ENCODE assay signal across 12 mouse cellular contexts in genomic region chr5:149377253-149377652, GRCm38 (mm10). TPM values are rescaled to one million over a fixed set of nuclear protein-coding genes. Genes with fewer than 3 reads are reported as not detected.
DNase-seq lines count a peak whose midpoint lies in the region; ATAC-seq lines count a peak whose summit lies in the region.
"Had no signal": no experiment of that assay in that cellular context is flagged by ENCODE, and none has a peak within 500 bp of the region (broad histone marks: within the 10 kb centered on the region; RNA-seq: fewer than 3 reads in every experiment).

No protein-coding gene starts in this region.

- no peak overlapping the region for H3K4me2 ChIP-seq in forebrain, embryonic 11.5 days (ENCODE audit: low read depth, low read length, severe bottlenecking)
- H3K4me2 ChIP-seq in forebrain, embryonic 15.5 days (replicated peaks), result no peak overlapping the region
- no peak overlapping the region for H3K4me2 ChIP-seq in hindbrain, embryonic 15.5 days

- no peaks in the 10 kb centered on the region for H3K36me3 ChIP-seq in forebrain, embryonic 11.5 days (ENCODE audit: control insufficient read depth, insufficient read depth, low read length)
- no peaks in the 10 kb centered on the region for H3K36me3 ChIP-seq in forebrain, embryonic 15.5 days
- H3K36me3 ChIP-seq in hindbrain, embryonic 15.5 days, result no peaks in the 10 kb centered on the region

- H3K27ac ChIP-seq in forebrain, embryonic 11.5 days (ENCODE audit: low read depth, low read length), result 0 out of 2 replicates have a peak overlapping the region, but pooled peaks have one; percentile 18
- no peak overlapping the region; the same call in 1 of the 2 replicates for H3K27ac ChIP-seq in forebrain, embryonic 15.5 days (replicated peaks)
- H3K27ac ChIP-seq in hindbrain, embryonic 15.5 days (replicated peaks), result peak overlapping the region; percentile 42; the same call in 1 of the 2 replicates

- ATAC-seq in forebrain, embryonic 11.5 days (replicated peaks; ENCODE audit: low FRiP score), result no peak
- no peak for ATAC-seq in forebrain, embryonic 15.5 days (replicated peaks)
- no peak for ATAC-seq in hindbrain, embryonic 15.5 days (ENCODE audit: low FRiP score, low read depth)
- ATAC-seq: inflammation-experienced regulatory T-cells, adult 6 months had no signal

- 41% methylated on average over 6 of the region's 6 CpGs for WGBS in forebrain, embryonic 11.5 days
- 17% methylated on average over 6 of the region's 6 CpGs for WGBS in forebrain, embryonic 15.5 days
- 24% methylated on average over 6 of the region's 6 CpGs for WGBS in hindbrain, embryonic 15.5 days

- DNase-seq in forebrain, embryonic 11.5 days (ENCODE audit: low spot score), result no peak
- DNase-seq in kidney, postnatal 10 days, result peak; percentile 31
- no peak for DNase-seq in kidney, postnatal 36 days
- peak; percentile 70 for DNase-seq in NIH3T3 (ENCODE audit: low read depth)
- DNase-seq in adrenal gland, adult 8-10 months, result no peak
- no peak for DNase-seq in cerebellum, adult 9-10 months
- DNase-seq: lung, adult 18-20 months; thymus, adult 2 months had no signal

- H3K9me3 ChIP-seq in forebrain, embryonic 11.5 days (ENCODE audit: control insufficient read depth, low read length), result no peaks in the 10 kb centered on the region
- H3K9me3 ChIP-seq in forebrain, embryonic 15.5 days, result no peaks in the 10 kb centered on the region
- H3K9me3 ChIP-seq in hindbrain, embryonic 15.5 days, result no peaks in the 10 kb centered on the region

- no peaks in the 10 kb centered on the region for H3K27me3 ChIP-seq in forebrain, embryonic 11.5 days (ENCODE audit: control insufficient read depth, insufficient read depth, low read length)
- H3K27me3 ChIP-seq in forebrain, embryonic 15.5 days, result no peaks in the 10 kb centered on the region
- H3K27me3 ChIP-seq in hindbrain, embryonic 15.5 days, result no peaks in the 10 kb centered on the region

- no peak overlapping the region for H3K9ac ChIP-seq in forebrain, embryonic 11.5 days (ENCODE audit: low read length)
- H3K9ac ChIP-seq in forebrain, embryonic 15.5 days (replicated peaks), result no peak overlapping the region
- no peak overlapping the region for H3K9ac ChIP-seq in hindbrain, embryonic 15.5 days

- H3K4me3 ChIP-seq in forebrain, embryonic 11.5 days (ENCODE audit: low read depth, low read length), result no peak overlapping the region
- H3K4me3 ChIP-seq in forebrain, embryonic 15.5 days, result no peak overlapping the region
- H3K4me3 ChIP-seq in hindbrain, embryonic 15.5 days, result no peak overlapping the region

- peaks cover 33% of the 10 kb centered on the region for H3K4me1 ChIP-seq in forebrain, embryonic 11.5 days (replicated peaks; ENCODE audit: control insufficient read depth, insufficient read depth, low read length)
- H3K4me1 ChIP-seq in forebrain, embryonic 15.5 days, result peaks cover 49% of the 10 kb centered on the region
- peaks cover 53% of the 10 kb centered on the region for H3K4me1 ChIP-seq in hindbrain, embryonic 15.5 days (replicated peaks)

RNA-seq across cellular contexts. Expression of gene Medag, which starts 34.3 kb away (rescaled TPM):
- 1.0 and 1.4 TPM in 2 replicates for polyA plus RNA-seq in forebrain, embryonic 11.5 days (2014; fragmentation: Nextera tagmentation; extraction: Ambion mirVana)
- 0.95 and 1.7 TPM in 2 replicates for polyA plus RNA-seq in forebrain, embryonic 15.5 days (2015; fragmentation: Nextera tagmentation; extraction: Ambion mirVana)
- polyA plus RNA-seq in hindbrain, embryonic 15.5 days (2015; fragmentation: Nextera tagmentation; extraction: Ambion mirVana), result 4.5 and 6.8 TPM in 2 replicates
- 10 to 100 TPM in 2 of 4 experiments, 1 to 10 TPM in 2; 2.7 to 16.1 (median 9.2) TPM for total RNA-seq in adrenal gland, adult 8-10 months (2022)
- total RNA-seq: common myeloid progenitor, adult 5-6 weeks had no signal

Comparison
In these comparisons a context has a peak if more than half of its experiments do, and no peak if none do; other contexts are left out.
1. DNase-seq: peak in kidney, postnatal 10 days (single experiment) and NIH3T3 (single experiment); none in forebrain, embryonic 11.5 days (single experiment), kidney, postnatal 36 days (0 of 2), adrenal gland, adult 8-10 months (single experiment) and cerebellum, adult 9-10 months (single experiment).